Mouse (Mus musculus) spleen, adult 2 months (tissue): ENCODE data around the gene Pira2.
"Not testable (repeated sequence)": the region's sequence is repeated elsewhere in the genome, so short reads cannot be mapped to it uniquely, and the experiment has no call there.

ENCODE experiments used
- CTCF ChIP-seq: fragments of 200-500 bp; IDR thresholded peaks from 2 replicates; pipeline ENCODE4 v1.5.1; 2011; ENCODE audit warnings: mild to moderate bottlenecking, inconsistent platforms; ENCODE audit not compliant: insufficient read depth, insufficient read length, insufficient replicate concordance; ENCODE audit errors: extremely low read depth
- POLR2A ChIP-seq: fragments of 200-500 bp; IDR thresholded peaks from 2 replicates; pipeline ENCODE4 v1.6.1; 2011; ENCODE audit warnings: low read depth, low read length, inconsistent platforms

DNA sequence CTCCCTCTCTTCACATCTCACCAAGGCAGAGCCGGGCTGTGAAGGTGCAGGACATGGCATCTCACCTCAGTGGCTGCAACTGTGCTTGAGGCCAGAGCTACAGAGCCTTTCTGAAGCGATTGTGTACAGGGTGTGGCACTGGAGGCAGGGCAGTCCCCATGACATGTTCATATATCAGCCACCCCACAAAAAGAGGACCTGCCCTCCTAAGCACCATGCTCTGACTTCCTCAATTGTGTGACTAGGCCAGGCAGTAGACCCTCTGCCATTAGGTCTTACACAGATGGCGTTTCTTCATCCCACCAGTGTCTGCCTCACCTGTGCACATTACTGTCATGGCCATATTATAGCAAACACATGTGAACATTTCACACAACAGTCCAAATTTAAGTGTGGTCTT, 44.9 kb downstream of the Pira2 start:
- not testable (repeated sequence) for TF ChIP-seq CTCF, POLR2A
